Mouse (Mus musculus): ENCODE data around the gene Lhfpl5. TPM values are rescaled to one million over a fixed set of nuclear protein-coding genes. Genes with fewer than 3 reads are reported as not detected.

Lhfpl5 gene
- total and polyA plus RNA-seq, 3 experiments: 0.08 TPM; not detected in 2

GRCm38 (mm10) chr17:28531946-28532345 is 43.5 kb upstream of the Lhfpl5 start:
- Histone ChIP-seq H3K4me3 (replicated peaks in 1 of 3; ENCODE audit: low read depth in 2 of 3, low read length in 2 of 3, poor library complexity in 1 of 3) (no peak overlapping the region), H3K4me1 (ENCODE audit: control insufficient read depth in 1 of 2, insufficient read depth in 2 of 2) (peaks cover 4 to 15% of the 10 kb centered on the region in 2 experiments; a peak in 3 of 4 replicates), H3K27ac (ENCODE audit: insufficient read depth, low read depth) (no peak overlapping the region), H3K9ac (ENCODE audit: insufficient read depth, low read depth) (no peak overlapping the region), H3K9me3 (replicated peaks; ENCODE audit: low read length) (no peaks in the 10 kb centered on the region), H3K27me3 (replicated peaks) (no peaks in the 10 kb centered on the region), H3K4me2 (ENCODE audit: insufficient read depth, low read depth, poor library complexity, severe bottlenecking) (no peak overlapping the region), H3K36me3 (replicated peaks in 1 of 2; ENCODE audit: control insufficient read depth in 1 of 2, insufficient read depth in 1 of 2, low read length in 1 of 2) (no peaks in the 10 kb centered on the region), H3K79me2 (replicated peaks; ENCODE audit: control insufficient read depth, extremely low read depth, insufficient read depth, poor library complexity, severe bottlenecking) (no peaks in the 10 kb centered on the region)
- dilution Hi-C loops (cut with MboI; ENCODE audit: extremely low pct_ligation_motif_present, extremely low pct_unique_long_range_greater_than_20kb, low sequenced_read_pairs): no loop called here
- no peak for DNase-seq (ENCODE audit: extremely low read depth)
- in situ Hi-C loops (cut with MboI; ENCODE audit: low pct_ligation_motif_present, low pct_unique_long_range_greater_than_20kb, low sequenced_read_pairs): loop anchor here (10.0 kb wide), 1 partner anchor 157 kb away; no protein-coding TSS in a partner anchor
- TF ChIP-seq ZKSCAN1 (IDR thresholded peaks at IDR 0.05; ENCODE audit: borderline replicate concordance, low read depth, low read length) (no peak), MAZ (IDR thresholded peaks at IDR 0.05; ENCODE audit: low read depth, low read length) (no peak), CHD1 (IDR thresholded peaks at IDR 0.05; ENCODE audit: low read depth, low read length) (no peak), NRF1 (IDR thresholded peaks at IDR 0.05; ENCODE audit: low read depth, low read length) (no peak)

GRCm38 (mm10) chr17:28532557-28532956 is 42.9 kb upstream of the Lhfpl5 start:
- H3K27me3 ChIP-seq (replicated peaks): no peaks in the 10 kb centered on the region
- no peak for DNase-seq (ENCODE audit: extremely low read depth)
- no peaks in the 10 kb centered on the region for H3K9me3 ChIP-seq (replicated peaks; ENCODE audit: low read length)
- H3K9ac ChIP-seq (ENCODE audit: insufficient read depth, low read depth): no peak overlapping the region
- H3K4me2 ChIP-seq (ENCODE audit: insufficient read depth, low read depth, poor library complexity, severe bottlenecking): no peak overlapping the region
- H3K4me3 ChIP-seq (replicated peaks in 1 of 3; ENCODE audit: low read depth in 2 of 3, low read length in 2 of 3, poor library complexity in 1 of 3): no peak overlapping the region
- H3K79me2 ChIP-seq (replicated peaks; ENCODE audit: control insufficient read depth, extremely low read depth, insufficient read depth, poor library complexity, severe bottlenecking): no peaks in the 10 kb centered on the region
- dilution Hi-C loops (cut with MboI; ENCODE audit: extremely low pct_ligation_motif_present, extremely low pct_unique_long_range_greater_than_20kb, low sequenced_read_pairs): no loop called here
- no peak overlapping the region for H3K27ac ChIP-seq (ENCODE audit: insufficient read depth, low read depth)
- in situ Hi-C loops (cut with MboI; ENCODE audit: low pct_ligation_motif_present, low pct_unique_long_range_greater_than_20kb, low sequenced_read_pairs): loop anchor here (10.0 kb wide), 1 partner anchor 158 kb away; no protein-coding TSS in a partner anchor
- no peak for TF ChIP-seq JUN (IDR thresholded peaks at IDR 0.05; ENCODE audit: insufficient read depth, low read depth, low read length)
- TF ChIP-seq MAFK (IDR thresholded peaks at IDR 0.05; ENCODE audit: insufficient replicate concordance, low read length): no peak
- no peak for TF ChIP-seq KAT2A (IDR thresholded peaks at IDR 0.05; ENCODE audit: insufficient replicate concordance, low read length)
- no peak for TF ChIP-seq POLR2A (IDR thresholded peaks at IDR 0.05; ENCODE audit: low read depth, low read length)
- no peak for TF ChIP-seq GABPA (IDR thresholded peaks at IDR 0.05; ENCODE audit: insufficient replicate concordance, low read depth, low read length)
- no peak for TF ChIP-seq ELF1 (IDR thresholded peaks at IDR 0.05; ENCODE audit: low read depth, low read length)
- no peak for TF ChIP-seq ZKSCAN1 (IDR thresholded peaks at IDR 0.05; ENCODE audit: borderline replicate concordance, low read depth, low read length)
- no peaks in the 10 kb centered on the region for H3K36me3 ChIP-seq (replicated peaks in 1 of 2; ENCODE audit: control insufficient read depth in 1 of 2, insufficient read depth in 1 of 2, low read length in 1 of 2)
- peaks cover 3 to 9% of the 10 kb centered on the region in 2 experiments; a peak in 3 of 4 replicates for H3K4me1 ChIP-seq (ENCODE audit: control insufficient read depth in 1 of 2, insufficient read depth in 2 of 2)

- H3K27me3 ChIP-seq (replicated peaks): no peaks in the 10 kb centered on the region
- no peak overlapping the region for H3K27ac ChIP-seq (ENCODE audit: insufficient read depth, low read depth)
- in situ Hi-C loops (cut with MboI; ENCODE audit: low pct_ligation_motif_present, low pct_unique_long_range_greater_than_20kb, low sequenced_read_pairs): loop anchor here (10.0 kb wide), 1 partner anchor 159 kb away; no protein-coding TSS in a partner anchor
- TF ChIP-seq USF1 (IDR thresholded peaks at IDR 0.05; ENCODE audit: low read depth, low read length): no peak
- TF ChIP-seq PAX5 (IDR thresholded peaks at IDR 0.05; ENCODE audit: low read length): no peak
- no peak for TF ChIP-seq TCF12 (IDR thresholded peaks at IDR 0.05; ENCODE audit: low read depth, low read length)
- no peak for TF ChIP-seq EP300 (IDR thresholded peaks at IDR 0.05; ENCODE audit: low read length)
- no peak for TF ChIP-seq RAD21 (IDR thresholded peaks at IDR 0.05; ENCODE audit: low read depth, low read length)
- TF ChIP-seq KAT2A (IDR thresholded peaks at IDR 0.05; ENCODE audit: insufficient replicate concordance, low read length): no peak
- no peak for TF ChIP-seq IRF4 (IDR thresholded peaks at IDR 0.05; ENCODE audit: low read depth, low read length)
- TF ChIP-seq CHD2 (IDR thresholded peaks at IDR 0.05; ENCODE audit: low read length): no peak
- no peak for TF ChIP-seq RCOR1 (conservative IDR thresholded peaks at IDR 0.05; ENCODE audit: low read depth, low read length)
- no peak for TF ChIP-seq CTCF (conservative IDR thresholded peaks at IDR 0.05 in 1 of 2, IDR thresholded peaks at IDR 0.05 in 1 of 2; ENCODE audit: low read depth in 2 of 2, low read length in 2 of 2)
- no peak for TF ChIP-seq HCFC1 (IDR thresholded peaks at IDR 0.05; ENCODE audit: low read depth, low read length)
- no peak for TF ChIP-seq CHD1 (IDR thresholded peaks at IDR 0.05; ENCODE audit: low read depth, low read length)
- no peak for TF ChIP-seq MAX (IDR thresholded peaks at IDR 0.05; ENCODE audit: low read length)
- TF ChIP-seq SIN3A (IDR thresholded peaks at IDR 0.05; ENCODE audit: low read length): no peak
- no peak for TF ChIP-seq MAFK (IDR thresholded peaks at IDR 0.05; ENCODE audit: insufficient replicate concordance, low read length)
- TF ChIP-seq POLR2AphosphoS2 (IDR thresholded peaks at IDR 0.05; ENCODE audit: low read depth, low read length): no peak
- TF ChIP-seq TBP (conservative IDR thresholded peaks at IDR 0.05; ENCODE audit: low read depth, low read length): no peak
- no peak for TF ChIP-seq E2F4 (IDR thresholded peaks at IDR 0.05; ENCODE audit: insufficient replicate concordance, low read depth, low read length)
- TF ChIP-seq NELFE (IDR thresholded peaks at IDR 0.05; ENCODE audit: low read depth, low read length): no peak
- no peaks in the 10 kb centered on the region for H3K79me2 ChIP-seq (replicated peaks; ENCODE audit: control insufficient read depth, extremely low read depth, insufficient read depth, poor library complexity, severe bottlenecking)
- H3K9ac ChIP-seq (ENCODE audit: insufficient read depth, low read depth): no peak overlapping the region
- no peak overlapping the region for H3K4me3 ChIP-seq (replicated peaks in 1 of 3; ENCODE audit: low read depth in 2 of 3, low read length in 2 of 3, poor library complexity in 1 of 3)
- dilution Hi-C loops (cut with MboI; ENCODE audit: extremely low pct_ligation_motif_present, extremely low pct_unique_long_range_greater_than_20kb, low sequenced_read_pairs): no loop called here
- no peaks in the 10 kb centered on the region for H3K36me3 ChIP-seq (replicated peaks in 1 of 2; ENCODE audit: control insufficient read depth in 1 of 2, insufficient read depth in 1 of 2, low read length in 1 of 2)
- no peak overlapping the region for H3K4me2 ChIP-seq (ENCODE audit: insufficient read depth, low read depth, poor library complexity, severe bottlenecking)
- H3K4me1 ChIP-seq (ENCODE audit: control insufficient read depth in 1 of 2, insufficient read depth in 2 of 2): peaks cover 0 to 3% of the 10 kb centered on the region in 2 experiments; a peak in 3 of 4 replicates
- peaks cover 4% of the 10 kb centered on the region for H3K9me3 ChIP-seq (replicated peaks; ENCODE audit: low read length)
- no peak for DNase-seq (ENCODE audit: extremely low read depth)
Observed at GRCm38 (mm10) chr17:28533327-28533726, 42.1 kb upstream of the Lhfpl5 start.

Measured in CH12.LX (cell line).